Mouse (Mus musculus): ENCODE measurements around the gene Fxyd7.

GRCm38 (mm10) chr7:31002650-31003049, 48.6 kb downstream of the Fxyd7 start:
- TF ChIP-seq GATA1 (IDR thresholded peaks at IDR 0.05; ENCODE audit: low read length) (no peak), TAL1 (IDR thresholded peaks at IDR 0.05; ENCODE audit: low read length) (no peak)
